Comparison of ENCODE assay signal across 10 mouse cellular contexts in genomic region chr8:123331301-123331700, GRCm38 (mm10). TPM values are rescaled to one million over a fixed set of nuclear protein-coding genes. Genes with fewer than 3 reads are reported as not detected.
DNase-seq lines count a peak whose midpoint lies in the region; ATAC-seq lines count a peak whose summit lies in the region.
"Had no signal": no experiment of that assay in that cellular context is flagged by ENCODE, and none has a peak within 500 bp of the region (broad histone marks: within the 10 kb centered on the region; RNA-seq: fewer than 3 reads in every experiment).

No protein-coding gene starts in this region.

- WGBS in forebrain, embryonic 12.5 days: 78% methylated on average over 2 of the region's 2 CpGs
- WGBS in forebrain, embryonic 10.5 days: 85% methylated on average over 2 of the region's 2 CpGs
- WGBS in forebrain, embryonic 15.5 days: 83% methylated on average over 2 of the region's 2 CpGs
- 76% methylated on average over 2 of the region's 2 CpGs for WGBS in midbrain, embryonic 14.5 days

- H3K4me2 ChIP-seq in forebrain, embryonic 12.5 days: peak overlapping the region; percentile 84
- peak overlapping the region; percentile 64 for H3K4me2 ChIP-seq in forebrain, embryonic 15.5 days (replicated peaks)
- peak overlapping the region; percentile 73 for H3K4me2 ChIP-seq in midbrain, embryonic 14.5 days (ENCODE audit: low read length)

- DNase-seq in forebrain, embryonic 10.5 days (ENCODE audit: extremely low spot score, low spot score): no peak
- peak; percentile 58 for DNase-seq in 3134 (ENCODE audit: extremely low read depth, insufficient read length, low spot score)
- DNase-seq in midbrain, embryonic 14.5 days: no peak
- no peak for DNase-seq in heart, adult 18-20 months
- DNase-seq in layer of hippocampus, postnatal 36 days: no peak
- no peak for DNase-seq in layer of hippocampus, adult 11-12 months (ENCODE audit: low spot score)
- DNase-seq: kidney, adult 9 months; spleen, adult 18-20 months had no signal

- no peaks in the 10 kb centered on the region for H3K9me3 ChIP-seq in forebrain, embryonic 12.5 days
- H3K9me3 ChIP-seq in forebrain, embryonic 10.5 days: no peaks in the 10 kb centered on the region
- no peaks in the 10 kb centered on the region for H3K9me3 ChIP-seq in forebrain, embryonic 15.5 days
- H3K9me3 ChIP-seq in midbrain, embryonic 14.5 days (ENCODE audit: control insufficient read depth, low read length): no peaks in the 10 kb centered on the region

- peaks cover 26% of the 10 kb centered on the region for H3K4me1 ChIP-seq in forebrain, embryonic 12.5 days
- H3K4me1 ChIP-seq in forebrain, embryonic 10.5 days: peaks cover 50% of the 10 kb centered on the region
- H3K4me1 ChIP-seq in forebrain, embryonic 15.5 days: peaks cover 30% of the 10 kb centered on the region
- H3K4me1 ChIP-seq in midbrain, embryonic 14.5 days (ENCODE audit: control insufficient read depth, insufficient read depth, low read length): peaks cover 19% of the 10 kb centered on the region

- peak overlapping the region; percentile 90; the same call in 1 of the 2 replicates for H3K27ac ChIP-seq in forebrain, embryonic 12.5 days
- H3K27ac ChIP-seq in forebrain, embryonic 10.5 days: no peak overlapping the region
- H3K27ac ChIP-seq in forebrain, embryonic 15.5 days (replicated peaks): peak overlapping the region; percentile 92
- peak overlapping the region; percentile 94 for H3K27ac ChIP-seq in midbrain, embryonic 14.5 days (replicated peaks; ENCODE audit: low read depth, low read length)

- no peaks in the 10 kb centered on the region for H3K36me3 ChIP-seq in forebrain, embryonic 12.5 days (replicated peaks)
- no peaks in the 10 kb centered on the region for H3K36me3 ChIP-seq in forebrain, embryonic 10.5 days (replicated peaks)
- H3K36me3 ChIP-seq in forebrain, embryonic 15.5 days: no peaks in the 10 kb centered on the region
- H3K36me3 ChIP-seq in midbrain, embryonic 14.5 days (ENCODE audit: control insufficient read depth, insufficient read depth, low read length): no peaks in the 10 kb centered on the region

- H3K4me3 ChIP-seq in forebrain, embryonic 12.5 days (replicated peaks): no peak overlapping the region
- H3K4me3 ChIP-seq in forebrain, embryonic 10.5 days: no peak overlapping the region
- no peak overlapping the region for H3K4me3 ChIP-seq in forebrain, embryonic 15.5 days
- H3K4me3 ChIP-seq in midbrain, embryonic 14.5 days (replicated peaks; ENCODE audit: low read depth, low read length): no peak overlapping the region

- H3K9ac ChIP-seq in forebrain, embryonic 12.5 days: no peak overlapping the region
- H3K9ac ChIP-seq in forebrain, embryonic 15.5 days (replicated peaks): no peak overlapping the region
- H3K9ac ChIP-seq in midbrain, embryonic 14.5 days (replicated peaks; ENCODE audit: low read length): no peak overlapping the region

- ATAC-seq in forebrain, embryonic 12.5 days (ENCODE audit: low FRiP score): no peak
- ATAC-seq in forebrain, embryonic 15.5 days (replicated peaks): no peak
- no peak for ATAC-seq in midbrain, embryonic 14.5 days (ENCODE audit: low FRiP score, low TSS enrichment)

- H3K27me3 ChIP-seq in forebrain, embryonic 12.5 days: 0 out of 2 replicates have a peak, but pooled peaks cover 7% of the 10 kb centered on the region
- H3K27me3 ChIP-seq in forebrain, embryonic 10.5 days (ENCODE audit: poor library complexity, severe bottlenecking): peaks cover 23% of the 10 kb centered on the region
- H3K27me3 ChIP-seq in forebrain, embryonic 15.5 days: no peaks in the 10 kb centered on the region; the same call in 1 of the 2 replicates
- H3K27me3 ChIP-seq in midbrain, embryonic 14.5 days (ENCODE audit: control insufficient read depth, insufficient read depth, low read length): no peaks in the 10 kb centered on the region

RNA-seq across cellular contexts. Expression of gene Spire2, which starts 1.2 kb away (rescaled TPM):
- polyA plus RNA-seq in forebrain, embryonic 12.5 days (2016; fragmentation: Nextera tagmentation; extraction: Ambion mirVana): 19.9 and 21.8 TPM in 2 replicates
- 6.5 and 6.9 TPM in 2 replicates for polyA plus RNA-seq in forebrain, embryonic 10.5 days (2016; fragmentation: Nextera tagmentation; extraction: Ambion mirVana)
- polyA plus RNA-seq in forebrain, embryonic 15.5 days (2015; fragmentation: Nextera tagmentation; extraction: Ambion mirVana): 32.9 and 33.0 TPM in 2 replicates
- 32.8 and 36.0 TPM in 2 replicates for polyA plus RNA-seq in midbrain, embryonic 14.5 days (2014; fragmentation: Nextera tagmentation; extraction: Ambion mirVana)
- total RNA-seq in heart, adult 18-20 months (2021): under 1 TPM in 1 of 2 experiments, not detected in 1; 0.31 TPM
- 10 to 100 TPM; 15.2 to 17.2 TPM for total RNA-seq in layer of hippocampus, postnatal 36 days (2021)

RNA-seq across cellular contexts. Expression of gene Fanca, which starts 12.9 kb away (rescaled TPM):
- 40.2 and 40.5 TPM in 2 replicates for polyA plus RNA-seq in forebrain, embryonic 12.5 days (2016; fragmentation: Nextera tagmentation; extraction: Ambion mirVana)
- polyA plus RNA-seq in forebrain, embryonic 10.5 days (2016; fragmentation: Nextera tagmentation; extraction: Ambion mirVana): 49.6 and 52.3 TPM in 2 replicates
- polyA plus RNA-seq in forebrain, embryonic 15.5 days (2015; fragmentation: Nextera tagmentation; extraction: Ambion mirVana): 15.2 and 15.3 TPM in 2 replicates
- 8.0 and 9.2 TPM in 2 replicates for polyA plus RNA-seq in midbrain, embryonic 14.5 days (2014; fragmentation: Nextera tagmentation; extraction: Ambion mirVana)
- 1 to 10 TPM; 4.5 to 8.4 TPM for total RNA-seq in heart, adult 18-20 months (2021)
- 1 to 10 TPM; 3.6 to 4.0 TPM for total RNA-seq in layer of hippocampus, postnatal 36 days (2021)

RNA-seq across cellular contexts. Expression of gene Tcf25, which starts 42.3 kb away (rescaled TPM):
- 174 and 194 TPM in 2 replicates for polyA plus RNA-seq in forebrain, embryonic 12.5 days (2016; fragmentation: Nextera tagmentation; extraction: Ambion mirVana)
- 146 and 151 TPM in 2 replicates for polyA plus RNA-seq in forebrain, embryonic 10.5 days (2016; fragmentation: Nextera tagmentation; extraction: Ambion mirVana)
- 252 and 259 TPM in 2 replicates for polyA plus RNA-seq in forebrain, embryonic 15.5 days (2015; fragmentation: Nextera tagmentation; extraction: Ambion mirVana)
- 254 and 294 TPM in 2 replicates for polyA plus RNA-seq in midbrain, embryonic 14.5 days (2014; fragmentation: Nextera tagmentation; extraction: Ambion mirVana)
- 100 to 1,000 TPM; 129 to 152 TPM for total RNA-seq in heart, adult 18-20 months (2021)
- total RNA-seq in layer of hippocampus, postnatal 36 days (2021): 100 to 1,000 TPM; 510 to 526 TPM
